Mouse (Mus musculus) myocyte (in vitro differentiated cells): ENCODE data around the gene C5ar1.

Experiments used
- MAX ChIP-seq: IDR thresholded peaks from one replicate; pipeline ENCODE4 v1.6.1; 2011; ENCODE audit warnings: low read depth, mild to moderate bottlenecking, control low read depth
- MYOD1 ChIP-seq, 3 experiments: IDR thresholded peaks; one replicate each; pipeline ENCODE4 v1.6.1; 2011; ENCODE audit warnings: control low read depth in 2 of 3, low read depth in 2 of 3, mild to moderate bottlenecking in 2 of 3, moderate library complexity in 1 of 3; ENCODE audit not compliant: insufficient read length in 2 of 3, control insufficient read depth in 1 of 3
- USF1 ChIP-seq: IDR thresholded peaks from one replicate; pipeline ENCODE4 v1.6.1; 2011; ENCODE audit warnings: low read depth, mild to moderate bottlenecking, control low read depth, moderate library complexity

GRCm38 (mm10) chr7:16241787-16242186 lies 17.6 kb downstream of the C5ar1 start:
- TF ChIP-seq MAX (no peak), USF1 (no peak), MYOD1 (IDR thresholded peaks at IDR 0.05; ENCODE audit: control insufficient read depth in 1 of 3, insufficient read length in 2 of 3, low read depth in 2 of 3) (no peak)
